Mouse (Mus musculus) right cerebral cortex, postnatal 36 days (tissue): ENCODE measurements at regions not wholly inside any gene's neighbourhood (a gene's known extent, or its start where the extent isn't known, plus 50 kb on each side); places are given as distances from the start of the nearest gene placed in this dataset.

Experiments used
- DNase-seq, 2 experiments: peaks; one replicate each; pipeline ENCODE4 v3.0.0; 2022; ENCODE audit warnings: low spot score in 2 of 2, mixed read lengths in 1 of 2

DNA sequence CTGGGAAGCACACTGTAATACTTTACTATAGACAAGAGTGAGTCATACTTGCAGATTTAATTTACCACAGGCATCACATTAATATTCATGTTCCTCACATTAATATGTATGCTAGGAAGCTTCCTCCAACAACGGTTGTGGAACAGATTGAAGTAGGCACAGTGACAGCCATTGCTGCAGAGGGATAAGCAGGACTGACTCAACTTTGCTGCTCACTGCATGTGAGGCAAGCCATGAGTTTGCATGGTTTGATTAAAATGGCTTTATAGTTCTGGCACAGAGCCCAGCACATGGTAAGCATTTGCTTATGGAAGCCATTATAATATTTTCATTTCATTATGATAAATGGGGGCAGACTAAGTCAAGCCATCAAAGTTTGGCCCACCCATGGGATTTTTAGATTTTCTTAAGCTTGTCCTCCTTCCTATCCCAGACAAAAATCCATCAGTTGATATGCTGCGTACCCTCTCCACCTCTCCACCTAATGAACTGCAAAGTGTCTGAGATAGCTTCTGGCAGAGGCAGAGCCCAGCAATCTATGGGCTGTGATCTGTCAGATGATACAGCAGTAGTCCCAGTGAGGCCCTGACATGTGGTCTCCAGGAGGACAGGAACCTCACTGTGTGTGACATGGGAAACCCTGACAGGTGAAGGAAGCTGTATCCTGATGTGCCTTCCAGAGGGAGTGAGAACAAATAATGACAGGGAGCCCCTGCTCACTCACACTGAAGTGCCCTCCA lies 109.6 kb upstream of the Arrdc4 start:
- peak in 1 of 2 experiments; percentile 19 for DNase-seq

DNA sequence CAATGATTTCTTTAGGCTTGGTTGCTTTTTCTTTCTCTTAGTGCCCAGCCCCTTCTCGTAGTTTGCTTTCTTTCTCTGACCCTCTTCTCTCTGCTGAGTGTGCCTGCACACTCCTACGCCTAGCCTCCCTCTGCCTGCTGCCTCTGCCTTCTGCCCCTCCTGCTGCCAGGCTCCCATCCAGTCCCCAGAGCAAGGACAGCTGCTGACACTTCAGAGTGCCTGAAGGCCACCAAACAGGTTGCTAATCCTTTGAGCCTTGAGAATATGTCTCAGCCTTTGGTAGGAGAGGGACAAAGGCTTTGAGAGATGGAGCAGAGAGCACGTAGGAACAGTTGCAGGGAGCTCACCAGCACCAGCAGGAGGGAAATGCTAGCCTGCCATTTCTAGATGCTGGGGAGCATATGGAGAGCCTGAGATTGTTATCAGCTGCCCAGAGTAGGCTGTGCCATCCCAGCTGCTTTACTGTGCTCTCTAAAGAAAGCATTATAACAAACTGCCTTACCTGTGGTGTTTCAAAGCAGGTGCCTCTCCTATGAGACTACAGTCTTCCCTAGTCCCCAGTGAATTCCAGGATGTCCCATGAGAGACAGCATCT lies 103.0 kb upstream of the Arrdc4 start:
- DNase-seq, result peak; percentile 24 to 32

- no peak for DNase-seq
These were observed 95.6 kb upstream of the Arrdc4 start for GRCm38 (mm10) chr7:68844606-68845005.

- no peak for DNase-seq
These were observed 94.3 kb upstream of the Arrdc4 start for GRCm38 (mm10) chr7:68843374-68843773.

DNA sequence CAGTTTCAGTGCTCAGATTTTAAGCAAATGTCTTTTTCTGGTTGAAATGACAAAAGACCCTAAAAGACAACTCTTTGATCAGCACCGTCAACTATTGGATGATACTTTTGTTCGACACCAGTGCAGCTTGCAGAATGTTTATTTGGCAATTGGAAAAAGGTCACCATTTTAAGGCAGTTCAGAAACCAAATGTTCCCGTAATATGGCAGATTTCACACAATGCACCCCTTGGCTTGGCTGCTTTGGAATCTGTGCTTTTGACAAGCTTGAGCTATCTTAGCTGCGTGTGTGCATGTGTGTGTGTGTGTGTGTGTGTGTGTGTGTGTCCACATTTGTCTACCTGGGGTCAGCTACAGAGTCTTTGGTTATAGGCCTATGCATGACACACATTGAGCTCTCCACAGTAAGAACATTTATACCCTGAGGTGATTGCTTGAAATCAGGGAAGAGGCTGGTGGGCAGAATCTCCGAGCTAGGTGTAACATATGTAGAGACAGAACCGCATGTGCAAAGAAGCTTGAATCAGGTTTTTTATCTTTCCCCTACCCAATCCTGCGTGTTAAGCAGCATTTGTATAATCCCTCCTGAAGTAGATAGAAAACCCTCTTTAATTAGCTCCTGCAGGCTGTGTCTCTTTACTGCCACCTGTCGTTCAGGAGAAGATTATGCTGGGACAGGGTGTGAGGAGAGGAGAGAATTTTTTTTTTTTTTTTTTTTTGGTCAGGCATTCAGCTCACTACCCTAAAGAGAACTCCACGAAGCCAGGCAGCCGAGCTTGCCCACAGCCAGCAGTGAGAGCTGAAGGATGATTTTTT lies 85.1 kb upstream of the Arrdc4 start:
- no peak for DNase-seq

GRCm38 (mm10) chr7:68833517-68833916 lies 84.5 kb upstream of the Arrdc4 start:
- DNase-seq, result peak; percentile 49 to 51

DNA sequence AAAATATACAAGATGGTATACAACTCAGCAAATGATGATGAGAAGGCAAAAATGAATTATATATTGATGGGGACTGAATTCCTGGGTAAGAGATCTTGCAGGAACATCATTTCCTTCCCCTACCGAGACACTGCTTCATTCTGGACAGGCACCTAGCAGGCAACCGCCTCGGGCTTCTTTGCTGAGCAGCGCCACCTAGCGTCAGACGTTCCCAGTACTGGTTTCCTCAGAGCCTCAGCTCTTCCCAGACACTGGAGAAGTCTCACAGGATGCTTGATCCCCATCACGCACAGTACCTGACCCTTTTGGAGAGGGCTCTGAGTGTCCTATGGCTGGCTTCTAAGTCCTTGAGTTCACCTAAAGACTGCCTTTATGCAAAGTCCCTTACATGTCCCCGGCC lies 80.8 kb upstream of the Arrdc4 start:
- DNase-seq, result peak; percentile 76 to 79

DNA sequence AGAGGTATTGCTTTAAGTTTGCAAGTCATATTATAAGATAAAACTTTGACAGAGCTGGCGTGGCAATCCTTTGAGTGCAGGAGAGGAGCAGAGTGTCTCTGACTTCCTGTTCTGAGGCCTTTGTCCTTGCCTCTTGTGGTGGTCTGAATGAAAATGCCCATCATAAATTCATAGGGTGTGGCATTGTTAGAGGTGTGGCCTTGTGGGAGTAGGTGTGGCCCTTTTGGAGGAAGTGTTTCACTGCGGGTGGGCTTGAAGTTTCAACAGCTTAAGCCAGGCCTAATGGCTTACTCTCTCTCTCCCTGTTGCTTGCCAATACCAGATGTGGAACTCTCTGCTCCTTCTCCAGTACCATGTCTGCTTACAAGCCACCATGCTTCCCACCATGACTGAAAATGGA lies 75.4 kb upstream of the Arrdc4 start:
- DNase-seq, result no peak

DNA sequence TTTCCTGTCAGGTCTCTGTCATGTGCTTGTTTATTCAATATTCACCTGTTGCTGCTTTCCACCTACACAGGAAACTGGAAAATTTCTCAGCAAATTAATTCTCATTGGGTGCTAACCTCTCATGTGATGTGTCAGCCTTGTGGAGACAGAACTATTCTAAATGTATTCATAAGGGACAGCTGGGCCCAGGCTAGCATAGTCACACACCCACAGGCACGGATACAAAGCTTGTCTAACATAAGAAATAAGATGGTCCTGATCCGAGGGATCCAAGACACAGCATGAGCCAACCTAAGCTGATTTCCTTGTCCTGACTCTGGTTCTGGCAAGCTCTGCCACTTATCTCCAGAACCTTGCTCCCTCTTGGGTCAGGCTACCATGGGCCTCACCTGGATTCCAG lies 74.6 kb upstream of the Arrdc4 start:
- DNase-seq, result no peak

GRCm38 (mm10) chr7:68823189-68823588 lies 74.1 kb upstream of the Arrdc4 start:
- peak in 1 of 2 experiments; percentile 18 for DNase-seq

- no peak for DNase-seq
These were observed 66.0 kb upstream of the Arrdc4 start for GRCm38 (mm10) chr7:68814823-68815666.

GRCm38 (mm10) chr7:68809782-68810181 lies 60.7 kb upstream of the Arrdc4 start:
- no peak for DNase-seq
